Mouse (Mus musculus) lung, postnatal 36 days (tissue): ENCODE results near the gene Ccdc18.
"Not testable (repeated sequence)": the region's sequence is repeated elsewhere in the genome, so short reads cannot be mapped to it uniquely, and the experiment has no call there.

ENCODE experiments used
- DNase-seq: peaks from one replicate; pipeline ENCODE4 v3.0.0; 2022; ENCODE audit warnings: mixed read lengths

The Ccdc18 gene

GRCm38 (mm10) chr5:108132441-108133243 is at the start of gene Ccdc18, which contains the start of gene Tmed5:
TSS of gene Ccdc18 (plus strand) at chr5:108132875.
TSS of gene Tmed5 (minus strand) at chr5:108132620.
- DNase-seq = peak; percentile 98

- DNase-seq = peak; percentile 21
These were observed 47.2 kb upstream of the Ccdc18 start for GRCm38 (mm10) chr5:108085440-108085839.

GRCm38 (mm10) chr5:108092731-108093130 is 39.9 kb upstream of the Ccdc18 start:
- DNase-seq = not testable (repeated sequence)

- DNase-seq = no peak
These were observed 35.0 kb upstream of the Ccdc18 start for GRCm38 (mm10) chr5:108097676-108098075.

GRCm38 (mm10) chr5:108100196-108100595 is 32.5 kb upstream of the Ccdc18 start:
- DNase-seq = no peak

- DNase-seq = no peak
These were observed 28.4 kb upstream of the Ccdc18 start for GRCm38 (mm10) chr5:108104306-108104705.

GRCm38 (mm10) chr5:108109346-108109745 is 23.3 kb upstream of the Ccdc18 start:
- DNase-seq = no peak

- DNase-seq = no peak
These were observed 15.0 kb upstream of the Ccdc18 start for GRCm38 (mm10) chr5:108117693-108118092.

GRCm38 (mm10) chr5:108120221-108120900 is 12.3 kb upstream of the Ccdc18 start:
- DNase-seq = no peak

- peak; percentile 77 for DNase-seq
These were observed 730 bp upstream of the Ccdc18 start for GRCm38 (mm10) chr5:108131849-108132440.

GRCm38 (mm10) chr5:108152592-108152991 is 19.9 kb downstream of the Ccdc18 start:
- no peak for DNase-seq

- DNase-seq = no peak
These were observed 28.1 kb downstream of the Ccdc18 start for GRCm38 (mm10) chr5:108160796-108161195.

GRCm38 (mm10) chr5:108163695-108164094 is 31.0 kb downstream of the Ccdc18 start:
- peak; percentile 69 for DNase-seq

GRCm38 (mm10) chr5:108184050-108184449 is 51.4 kb downstream of the Ccdc18 start:
- DNase-seq = no peak

- no peak for DNase-seq
These were observed 56.3 kb downstream of the Ccdc18 start for GRCm38 (mm10) chr5:108188967-108189366.

GRCm38 (mm10) chr5:108206008-108206407 is 73.3 kb downstream of the Ccdc18 start:
- DNase-seq = peak; percentile 21

GRCm38 (mm10) chr5:108211512-108211911 is 78.8 kb downstream of the Ccdc18 start:
- DNase-seq = no peak

- no peak for DNase-seq
These were observed 82.3 kb downstream of the Ccdc18 start for GRCm38 (mm10) chr5:108214928-108215327.

GRCm38 (mm10) chr5:108224077-108224476 is 91.4 kb downstream of the Ccdc18 start:
- no peak for DNase-seq

GRCm38 (mm10) chr5:108226159-108226558 is 93.5 kb downstream of the Ccdc18 start:
- no peak for DNase-seq

- DNase-seq = peak; percentile 28
These were observed 113.7 kb downstream of the Ccdc18 start for GRCm38 (mm10) chr5:108246314-108246765.

- no peak for DNase-seq
These were observed 117.4 kb downstream of the Ccdc18 start for GRCm38 (mm10) chr5:108250033-108250432.

- DNase-seq = no peak
These were observed 122.6 kb downstream of the Ccdc18 start for GRCm38 (mm10) chr5:108255259-108255658.

GRCm38 (mm10) chr5:108262722-108263121 is 130.0 kb downstream of the Ccdc18 start:
- DNase-seq = no peak
